Mouse (Mus musculus) inflammation-experienced regulatory T-cells (primary cell): Measurements from ENCODE around the gene Gm20850. TPM values are rescaled to one million over a fixed set of nuclear protein-coding genes. Genes with fewer than 3 reads are reported as not detected.

Source experiments
- polyA plus RNA-seq, 2 experiments: library from polyadenylated mRNA; unstranded; fragments of 100-300 nt; shearing (Covaris generic); gene quantifications; one replicate each; pipeline ENCODE4 v1.2.1; 2017

Gm20850 gene
- not detected for polyA plus RNA-seq

DNA sequence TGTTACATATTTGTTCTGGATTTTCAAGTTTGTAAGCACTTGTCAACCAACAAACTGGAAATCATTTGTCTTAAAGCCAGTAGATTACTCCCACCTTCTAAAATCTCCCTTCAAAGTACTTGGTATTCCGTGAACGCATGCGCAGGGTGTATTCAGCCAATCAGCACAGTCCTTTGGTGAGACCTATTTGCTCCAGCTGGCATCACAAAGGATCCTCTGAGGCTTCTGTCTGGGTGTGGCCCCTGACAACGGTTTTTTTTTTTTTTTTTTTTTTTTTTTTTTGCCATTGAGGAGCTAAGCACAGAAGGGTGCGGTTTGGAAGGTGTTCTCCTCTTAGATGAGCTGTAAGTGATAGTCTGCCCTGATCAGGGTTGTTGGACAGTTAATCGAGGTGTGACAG lies at the start of gene Gm20850:
Gm20850 (plus strand) TSS at position 301 of the 400 bp plus-strand sequence.

